Mouse (Mus musculus) E14TG2a.4 (cell line): ENCODE results near the gene Elfn1.

Experiments used
- CTCF ChIP-seq: conservative IDR thresholded peaks from 2 replicates; pipeline ENCODE4 v1.5.1; 2014; ENCODE audit warnings: low read length
- NANOG ChIP-seq: IDR thresholded peaks from 2 replicates; pipeline ENCODE4 v1.6.1; 2014; ENCODE audit warnings: borderline replicate concordance, low read length, mixed read lengths

DNA sequence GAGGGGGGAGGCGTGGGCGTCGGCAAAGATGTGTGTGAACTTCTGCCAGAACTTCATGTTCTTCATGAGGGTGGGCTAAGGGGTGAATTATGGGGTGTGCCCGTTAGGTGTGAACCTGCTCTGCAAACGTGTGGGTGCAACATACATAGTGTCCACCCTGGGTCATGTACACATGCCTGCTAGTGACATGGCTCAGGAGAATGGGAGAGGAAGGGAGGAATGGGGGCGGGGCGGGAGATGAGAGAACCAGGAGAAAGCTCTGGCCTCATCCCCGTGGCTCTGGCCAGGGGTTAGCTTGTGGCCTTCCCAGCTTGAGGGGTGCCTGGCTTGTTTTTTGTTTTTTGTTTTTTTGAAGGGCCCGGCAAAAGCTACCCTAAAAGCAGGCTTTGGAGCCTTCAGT is 1.2 kb upstream of the Elfn1 start:
- TF ChIP-seq CTCF, result no peak
- no peak for TF ChIP-seq NANOG
